Mouse (Mus musculus): ENCODE results near the gene Hist1h1d. TPM values are rescaled to one million over a fixed set of nuclear protein-coding genes. Genes with fewer than 3 reads are reported as not detected.
"Not testable (repeated sequence)": the region's sequence is repeated elsewhere in the genome, so short reads cannot be mapped to it uniquely, and the experiment has no call there.

The Hist1h1d gene
- total and polyA plus RNA-seq, 3 experiments = 0.04 to 0.91 (median 0.86) TPM

DNA sequence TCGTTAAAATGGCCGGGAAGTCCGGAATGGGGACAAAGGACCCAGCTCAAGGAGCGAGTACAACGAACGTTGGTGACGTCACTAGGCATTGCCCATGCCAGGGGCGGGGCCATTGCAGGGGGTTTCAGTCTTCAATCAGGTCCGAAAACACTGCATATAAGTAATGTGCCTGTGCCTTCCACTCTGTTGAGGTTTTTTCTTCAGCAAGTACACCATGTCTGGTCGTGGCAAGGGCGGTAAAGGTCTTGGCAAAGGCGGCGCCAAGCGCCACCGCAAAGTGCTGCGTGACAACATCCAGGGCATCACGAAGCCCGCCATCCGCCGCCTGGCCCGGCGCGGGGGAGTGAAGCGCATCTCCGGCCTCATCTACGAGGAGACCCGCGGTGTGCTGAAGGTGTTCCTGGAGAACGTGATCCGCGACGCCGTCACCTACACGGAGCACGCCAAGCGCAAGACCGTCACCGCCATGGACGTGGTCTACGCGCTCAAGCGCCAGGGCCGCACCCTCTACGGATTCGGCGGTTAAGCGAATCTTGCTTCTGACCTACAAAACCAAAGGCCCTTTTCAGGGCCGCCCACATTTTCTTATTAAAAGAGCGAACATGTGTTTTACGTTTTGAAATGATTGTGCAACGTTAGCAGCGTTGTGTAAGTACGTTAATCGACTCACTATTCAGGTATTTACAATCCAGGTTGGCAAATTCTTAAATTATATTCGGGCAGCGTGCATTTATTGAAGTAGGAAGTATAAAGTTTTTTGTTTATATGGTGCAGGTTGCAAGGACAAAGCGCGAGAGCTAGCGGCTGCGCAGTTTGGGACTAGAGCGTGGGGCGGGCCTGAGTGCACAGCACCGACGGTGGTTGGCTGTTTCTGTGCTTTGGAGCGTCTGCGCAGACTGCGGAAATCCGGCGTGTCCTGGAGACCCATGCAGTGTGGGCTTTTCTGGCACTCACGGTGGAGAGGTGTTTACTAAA, 21.9 kb upstream of the Hist1h1d start, which contains the start of gene Hist1h4h:
Gene Hist1h4h, plus strand, starts transcription at position 150 of the 975 bp plus-strand sequence.
- DNase-seq = peak; percentile 92 to 95
- Histone ChIP-seq H3K4me3 (peak within 1 kb of the TSS; percentile 86), H3K27ac (peak within 1 kb of the TSS; percentile 97), H3K36me3 (ENCODE audit: control insufficient read depth, insufficient read depth, low read length) (peaks cover 14% of the 10 kb centered on the region), H3K4me1 (ENCODE audit: control insufficient read depth, insufficient read depth, low read length) (peaks cover 4% of the 10 kb centered on the region), H3K79me2 (replicated peaks; ENCODE audit: control insufficient read depth, insufficient read depth, low read length) (no peaks in the 10 kb centered on the region), H3K27me3 (ENCODE audit: control insufficient read depth, insufficient read depth, low read length) (no peaks in the 10 kb centered on the region), H3K9ac (ENCODE audit: low read depth, low read length) (peak within 1 kb of the TSS; percentile 76)
- WGBS = under 1% methylated on average over 62 of the region's 70 CpGs
- intact Hi-C loops (cut with DNase I) = loop anchor here (1.0 to 5.0 kb wide), 5 partner anchors 12 to 211 kb away; partner anchors contain the start of genes Hist1h1e, Hist1h2be and Hist1h3f
- TF ChIP-seq CTCF (IDR thresholded peaks at IDR 0.05) = no peak
- TF ChIP-seq POLR2A (IDR thresholded peaks at IDR 0.05; ENCODE audit: insufficient read depth, low read depth, low read length) = peak; percentile 99
- peak; percentile 91 for TF ChIP-seq EP300 (IDR thresholded peaks at IDR 0.05; ENCODE audit: insufficient read depth, low read depth, low read length)

GRCm38 (mm10) chr13:23532262-23533075, 20.6 kb upstream of the Hist1h1d start:
- DNase-seq = no peak
- no peak for TF ChIP-seq CTCF (IDR thresholded peaks at IDR 0.05)
- no peak for TF ChIP-seq EP300 (IDR thresholded peaks at IDR 0.05; ENCODE audit: insufficient read depth, low read depth, low read length)
- no peak for TF ChIP-seq POLR2A (IDR thresholded peaks at IDR 0.05; ENCODE audit: insufficient read depth, low read depth, low read length)
- intact Hi-C loops (cut with DNase I) = loop anchor here (5.0 kb wide), 2 partner anchors 90 to 210 kb away; partner anchors contain the start of genes Hist1h1e and Hist1h2be

DNA sequence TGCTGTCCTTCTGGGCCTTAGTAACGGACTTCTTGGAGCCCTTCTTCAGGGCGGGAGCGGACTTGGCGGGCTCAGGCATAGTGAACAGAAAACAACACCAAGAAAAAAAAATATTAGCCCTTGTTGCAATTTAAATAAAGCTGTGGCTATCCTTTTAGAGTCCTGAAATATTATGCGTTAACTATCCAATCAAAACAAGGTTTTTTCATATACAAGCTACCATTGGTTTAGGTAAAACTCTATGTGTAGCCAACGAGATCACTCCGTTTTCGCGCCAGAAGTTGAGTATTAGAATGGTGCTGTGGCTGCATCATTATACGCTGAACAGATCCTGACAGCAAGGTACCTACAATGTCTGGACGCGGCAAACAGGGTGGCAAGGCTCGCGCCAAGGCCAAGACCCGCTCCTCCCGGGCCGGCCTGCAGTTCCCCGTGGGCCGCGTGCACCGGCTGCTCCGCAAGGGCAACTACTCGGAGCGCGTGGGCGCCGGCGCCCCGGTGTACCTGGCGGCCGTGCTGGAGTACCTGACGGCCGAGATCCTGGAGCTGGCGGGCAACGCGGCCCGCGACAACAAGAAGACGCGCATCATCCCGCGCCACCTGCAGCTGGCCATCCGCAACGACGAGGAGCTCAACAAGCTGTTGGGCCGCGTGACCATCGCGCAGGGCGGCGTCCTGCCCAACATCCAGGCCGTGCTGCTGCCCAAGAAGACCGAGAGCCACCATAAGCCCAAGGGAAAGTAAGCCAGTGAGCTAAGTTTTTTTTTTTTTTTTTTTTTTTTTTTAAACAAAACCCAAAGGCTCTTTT, 19.3 kb upstream of the Hist1h1d start, which contains the start of gene Hist1h2af:
Gene Hist1h2af, plus strand, starts transcription at position 347 of the 808 bp plus-strand sequence.
- peak within 1 kb of the TSS; percentile 60 for H3K9ac ChIP-seq (ENCODE audit: low read depth, low read length)
- peaks cover 14% of the 10 kb centered on the region for H3K36me3 ChIP-seq (ENCODE audit: control insufficient read depth, insufficient read depth, low read length)
- H3K4me3 ChIP-seq = peak within 1 kb of the TSS; percentile 51
- H3K79me2 ChIP-seq (replicated peaks; ENCODE audit: control insufficient read depth, insufficient read depth, low read length); H3K27me3 ChIP-seq (ENCODE audit: control insufficient read depth, insufficient read depth, low read length); H3K4me1 ChIP-seq (ENCODE audit: control insufficient read depth, insufficient read depth, low read length); H3K27ac ChIP-seq: not testable (repeated sequence)
- TF ChIP-seq CTCF (IDR thresholded peaks at IDR 0.05) = peak; percentile 34
- 1% methylated on average over 31 of the region's 53 CpGs for WGBS
- peak in 1 of 2 experiments; percentile 47 for DNase-seq
- intact Hi-C loops (cut with DNase I) = loop anchor here (5.0 kb wide), 2 partner anchors 89 to 209 kb away; partner anchors contain the start of genes Hist1h1e and Hist1h2be

More at GRCm38 (mm10) chr13:23532262-23533075, 20.6 kb upstream of the Hist1h1d start:
- 22% methylated on average over 9 of the region's 9 CpGs for WGBS
- Histone ChIP-seq H3K27ac (peak overlapping the region; percentile 97; the same call in 1 of the 2 replicates), H3K36me3 (ENCODE audit: control insufficient read depth, insufficient read depth, low read length) (peaks cover 14% of the 10 kb centered on the region), H3K9ac (ENCODE audit: low read depth, low read length) (no peak overlapping the region), H3K4me3 (peak overlapping the region; percentile 86), H3K27me3 (ENCODE audit: control insufficient read depth, insufficient read depth, low read length) (no peaks in the 10 kb centered on the region), H3K4me1 (ENCODE audit: control insufficient read depth, insufficient read depth, low read length) (peaks cover 4% of the 10 kb centered on the region), H3K79me2 (replicated peaks; ENCODE audit: control insufficient read depth, insufficient read depth, low read length) (no peaks in the 10 kb centered on the region)

DNA sequence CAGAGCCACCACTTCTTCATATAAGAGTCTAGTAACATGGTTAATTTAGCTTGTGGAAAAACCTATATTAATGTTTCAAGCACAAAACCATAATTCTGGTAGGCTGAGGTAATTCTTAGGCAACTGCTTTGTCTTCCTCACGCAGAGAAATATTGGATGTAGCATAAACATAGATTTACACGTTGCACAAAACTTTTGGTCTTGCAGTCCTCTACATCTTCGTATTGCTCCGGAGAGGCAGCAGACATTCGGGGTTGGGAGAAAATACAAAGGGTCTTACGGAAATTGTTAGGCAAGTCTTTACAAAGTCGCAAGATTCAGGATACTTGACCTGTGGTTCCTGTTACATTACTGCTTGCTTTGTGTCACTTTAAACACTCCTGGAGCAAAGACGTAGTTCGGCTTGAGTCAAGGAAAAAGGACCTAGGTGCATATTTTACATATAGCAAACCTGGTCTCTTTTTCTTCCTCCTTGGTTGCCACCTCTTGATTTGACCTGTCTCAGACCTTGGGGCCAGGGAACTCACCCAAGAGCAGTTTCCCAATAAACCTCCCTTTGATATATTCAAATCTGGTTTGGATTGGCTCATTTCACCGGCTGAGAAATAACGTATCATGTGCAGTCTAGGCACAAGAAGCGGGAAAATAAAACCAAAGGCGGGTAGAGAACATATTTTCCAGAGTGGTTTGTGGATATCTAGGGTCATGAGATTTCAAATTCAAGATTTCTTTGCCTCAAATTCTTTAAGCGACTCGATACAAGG, 18.5 kb upstream of the Hist1h1d start:
- no peak overlapping the region; the same call in 1 of the 2 replicates for H3K27ac ChIP-seq
- 6% methylated on average over 15 of the region's 15 CpGs for WGBS
- no peaks in the 10 kb centered on the region for H3K27me3 ChIP-seq (ENCODE audit: control insufficient read depth, insufficient read depth, low read length)
- H3K79me2 ChIP-seq (replicated peaks; ENCODE audit: control insufficient read depth, insufficient read depth, low read length) = no peaks in the 10 kb centered on the region
- no peak overlapping the region for H3K9ac ChIP-seq (ENCODE audit: low read depth, low read length)
- DNase-seq = no peak
- TF ChIP-seq EP300 (IDR thresholded peaks at IDR 0.05; ENCODE audit: insufficient read depth, low read depth, low read length) = no peak
- no peak; the same call in 1 of the 2 replicates for TF ChIP-seq POLR2A (IDR thresholded peaks at IDR 0.05; ENCODE audit: insufficient read depth, low read depth, low read length)
- TF ChIP-seq CTCF (IDR thresholded peaks at IDR 0.05) = no peak
- peaks cover 14% of the 10 kb centered on the region for H3K36me3 ChIP-seq (ENCODE audit: control insufficient read depth, insufficient read depth, low read length)
- H3K4me3 ChIP-seq = peak overlapping the region; percentile 51
- H3K4me1 ChIP-seq (ENCODE audit: control insufficient read depth, insufficient read depth, low read length) = peaks cover 4% of the 10 kb centered on the region
- intact Hi-C loops (cut with DNase I) = loop anchor here (5.0 kb wide), 2 partner anchors 88 to 208 kb away; partner anchors contain the start of genes Hist1h1e and Hist1h2be
